Mouse (Mus musculus) kidney, postnatal 14 days (tissue): ENCODE data around the gene Fam229a.

ENCODE experiments used
- DNase-seq: peaks from one replicate; pipeline ENCODE4 v3.0.0; 2022; ENCODE audit warnings: mixed read lengths

Fam229a gene

GRCm38 (mm10) chr4:129496631-129497030 lies 5.6 kb downstream of the Fam229a start:
- DNase-seq, result peak; percentile 82

GRCm38 (mm10) chr4:129498941-129499340 lies 8.0 kb downstream of the Fam229a start:
- no peak for DNase-seq

- DNase-seq, result no peak
Observed at GRCm38 (mm10) chr4:129500017-129500416, 9.0 kb downstream of the Fam229a start.

- DNase-seq, result peak; percentile 94
Observed at GRCm38 (mm10) chr4:129500607-129501566, 9.9 kb downstream of the Fam229a start.

GRCm38 (mm10) chr4:129502327-129502888 lies 11.4 kb downstream of the Fam229a start:
- DNase-seq, result no peak

- DNase-seq, result no peak
Observed at GRCm38 (mm10) chr4:129502901-129503444, 12.0 kb downstream of the Fam229a start.

GRCm38 (mm10) chr4:129505511-129505910 lies 14.5 kb downstream of the Fam229a start:
- DNase-seq, result no peak

GRCm38 (mm10) chr4:129507434-129508236 lies 16.6 kb downstream of the Fam229a start:
- no peak for DNase-seq

GRCm38 (mm10) chr4:129508237-129508515 lies 17.2 kb downstream of the Fam229a start:
- DNase-seq, result no peak

- peak; percentile 51 for DNase-seq
Observed at GRCm38 (mm10) chr4:129508834-129509600, 18.0 kb downstream of the Fam229a start.

GRCm38 (mm10) chr4:129509650-129510049 lies 18.7 kb downstream of the Fam229a start:
- no peak for DNase-seq

- no peak for DNase-seq
Observed at GRCm38 (mm10) chr4:129510723-129511412, 19.9 kb downstream of the Fam229a start.

- no peak for DNase-seq
Observed at GRCm38 (mm10) chr4:129511413-129512096, 20.6 kb downstream of the Fam229a start.

GRCm38 (mm10) chr4:129513086-129513767 lies 22.2 kb downstream of the Fam229a start, which contains the start of gene Marcksl1:
Marcksl1 (plus strand) TSS chr4:129513581.
- DNase-seq, result peak; percentile 94

- DNase-seq, result no peak
Observed at GRCm38 (mm10) chr4:129513891-129514290, 22.9 kb downstream of the Fam229a start.

GRCm38 (mm10) chr4:129514300-129514898 lies 23.4 kb downstream of the Fam229a start:
- peak; percentile 78 for DNase-seq

- peak; percentile 74 for DNase-seq
Observed at GRCm38 (mm10) chr4:129516925-129517324, 25.9 kb downstream of the Fam229a start.

- no peak for DNase-seq
Observed at GRCm38 (mm10) chr4:129518519-129518918, 27.5 kb downstream of the Fam229a start.

- DNase-seq, result no peak
Observed at GRCm38 (mm10) chr4:129525338-129525737, 34.3 kb downstream of the Fam229a start.

- DNase-seq, result no peak
Observed at GRCm38 (mm10) chr4:129525889-129526288, 34.9 kb downstream of the Fam229a start.
